Mouse (Mus musculus) liver, embryonic 13.5 days (tissue): ENCODE measurements around the gene Gm21981. TPM values are rescaled to one million over a fixed set of nuclear protein-coding genes. Genes with fewer than 3 reads are reported as not detected.

Source experiments
- ATAC-seq: fragments of 200-750 bp; cut with Nextera tagmentation; 2 replicates; pipeline ENCODE4 v1.8.0; 2017; ENCODE audit warnings: low read depth, mild to moderate bottlenecking, moderate number of reproducible peaks, moderate library complexity
- DNase-seq: peaks from one replicate; pipeline ENCODE4 v3.0.0; 2022
- H3K27ac ChIP-seq: fragments of 300-500 bp; sonication (generic); 2 replicates; pipeline ENCODE4 v1.5.1; 2015; ENCODE audit warnings: moderate library complexity, mild to moderate bottlenecking, inconsistent platforms
- H3K27me3 ChIP-seq: fragments of 300-500 bp; sonication (generic); 2 replicates; pipeline ENCODE4 v1.6.1; 2015; ENCODE audit warnings: mild to moderate bottlenecking, inconsistent platforms
- H3K36me3 ChIP-seq: fragments of 300-500 bp; sonication (generic); 2 replicates; pipeline ENCODE4 v1.6.1; 2015; ENCODE audit warnings: mild to moderate bottlenecking, inconsistent platforms
- H3K4me1 ChIP-seq: fragments of 300-500 bp; sonication (generic); replicated peaks from 2 replicates; pipeline ENCODE4 v1.6.1; 2015; ENCODE audit warnings: inconsistent platforms
- H3K4me2 ChIP-seq: fragments of 300-500 bp; sonication (generic); 2 replicates; pipeline ENCODE4 v1.6.1; 2015; ENCODE audit warnings: inconsistent platforms, mild to moderate bottlenecking, moderate library complexity
- H3K4me3 ChIP-seq: fragments of 300-500 bp; sonication (generic); replicated peaks from 2 replicates; pipeline ENCODE4 v1.5.1; 2015; ENCODE audit warnings: mild to moderate bottlenecking, inconsistent platforms
- H3K9ac ChIP-seq: fragments of 300-500 bp; sonication (generic); 2 replicates; pipeline ENCODE4 v1.6.1; 2015; ENCODE audit warnings: mild to moderate bottlenecking, inconsistent platforms
- H3K9me3 ChIP-seq: fragments of 300-500 bp; sonication (generic); replicated peaks from 2 replicates; pipeline ENCODE4 v1.6.1; 2016; ENCODE audit warnings: inconsistent platforms
- WGBS: fragments of 180-500 bp; shearing (Covaris S2); methylation state at CpG from one replicate; pipeline ENCODE4 v1.1.7; 2015; ENCODE audit not compliant: insufficient replicate concordance; 5-methylcytosine and 5-hydroxymethylcytosine counted together
- polyA plus RNA-seq: library from polyadenylated mRNA; unstranded; fragments of >200 nt; fragmentation: Nextera tagmentation; extraction: Ambion mirVana; gene quantifications from 2 replicates; pipeline ENCODE4 v1.2.1, GENCODE M21; 2015

Gm21981 gene
- polyA plus RNA-seq, 1 experiment from 2014 or later: 0.06 TPM

GRCm38 (mm10) chr17:47688344-47688607 is 6.0 kb downstream of the Gm21981 start, which contains the start of gene Tomm6:
TSS of gene Tomm6 (minus strand) at chr17:47688386.
- Histone ChIP-seq H3K4me1 (peaks cover 39% of the 10 kb centered on the region), H3K27me3 (peaks cover 24% of the 10 kb centered on the region), H3K36me3 (peaks cover 30% of the 10 kb centered on the region), H3K27ac (peak within 1 kb of the TSS; percentile 69), H3K9me3 (no peaks in the 10 kb centered on the region), H3K4me2 (peak within 1 kb of the TSS; percentile 98), H3K4me3 (peak within 1 kb of the TSS; percentile 72), H3K9ac (peak within 1 kb of the TSS; percentile 80)
- ATAC-seq: no peak
- DNase-seq: no peak
- WGBS: 0% methylated on average over 9 of the region's 9 CpGs

- WGBS: under 1% methylated on average over 70 of the region's 70 CpGs
- DNase-seq (peak; percentile 90), ATAC-seq (peak; percentile 82)
- H3K4me1 ChIP-seq: peaks cover 43% of the 10 kb centered on the region
- H3K4me2 ChIP-seq: peak overlapping the region; percentile 98
- H3K36me3 ChIP-seq: peaks cover 35% of the 10 kb centered on the region
- H3K27ac ChIP-seq: peak overlapping the region; percentile 69
- no peaks in the 10 kb centered on the region for H3K9me3 ChIP-seq
- peak overlapping the region; percentile 72 for H3K4me3 ChIP-seq
- H3K9ac ChIP-seq: peak overlapping the region; percentile 80
- peaks cover 20% of the 10 kb centered on the region for H3K27me3 ChIP-seq
Measured at GRCm38 (mm10) chr17:47687409-47688343, 6.6 kb downstream of the Gm21981 start.

GRCm38 (mm10) chr17:47682836-47683235 is 11.4 kb downstream of the Gm21981 start:
- peaks cover 77% of the 10 kb centered on the region for H3K36me3 ChIP-seq
- no peak overlapping the region for H3K4me2 ChIP-seq
- H3K27me3 ChIP-seq: no peaks in the 10 kb centered on the region
- H3K4me1 ChIP-seq: peaks cover 27% of the 10 kb centered on the region
- no peak for ATAC-seq
- H3K4me3 ChIP-seq: no peak overlapping the region
- H3K9ac ChIP-seq: no peak overlapping the region
- DNase-seq: no peak
- no peak overlapping the region for H3K27ac ChIP-seq
- H3K9me3 ChIP-seq: no peaks in the 10 kb centered on the region
- WGBS: 54% methylated on average over 4 of the region's 4 CpGs

- DNase-seq (no peak), ATAC-seq (no peak)
- Histone ChIP-seq H3K4me1 (peaks cover 7% of the 10 kb centered on the region), H3K4me3 (no peak overlapping the region), H3K9ac (no peak overlapping the region), H3K27ac (no peak overlapping the region), H3K4me2 (no peak overlapping the region), H3K9me3 (no peaks in the 10 kb centered on the region), H3K27me3 (no peaks in the 10 kb centered on the region), H3K36me3 (peaks cover 77% of the 10 kb centered on the region)
- WGBS: 79% methylated on average over 5 of the region's 5 CpGs
Measured at GRCm38 (mm10) chr17:47678702-47679101, 15.6 kb downstream of the Gm21981 start.

- Histone ChIP-seq H3K27me3 (peaks cover 3% of the 10 kb centered on the region), H3K4me2 (no peak overlapping the region), H3K4me3 (no peak overlapping the region), H3K4me1 (peaks cover 7% of the 10 kb centered on the region), H3K27ac (no peak overlapping the region), H3K9me3 (no peaks in the 10 kb centered on the region), H3K9ac (no peak overlapping the region), H3K36me3 (peaks cover 74% of the 10 kb centered on the region)
- 86% methylated on average over 5 of the region's 5 CpGs for WGBS
- ATAC-seq: no peak
- DNase-seq: no peak
Measured at GRCm38 (mm10) chr17:47678238-47678637, 16.0 kb downstream of the Gm21981 start.

- H3K4me1 ChIP-seq: peaks cover 13% of the 10 kb centered on the region
- no peaks in the 10 kb centered on the region for H3K9me3 ChIP-seq
- H3K4me3 ChIP-seq: no peak overlapping the region
- H3K4me2 ChIP-seq: no peak overlapping the region
- H3K9ac ChIP-seq: no peak overlapping the region
- H3K36me3 ChIP-seq: peaks cover 71% of the 10 kb centered on the region
- no peak for DNase-seq
- ATAC-seq: no peak
- H3K27ac ChIP-seq: no peak overlapping the region
- WGBS: 22% methylated on average over 9 of the region's 9 CpGs
- peaks cover 18% of the 10 kb centered on the region for H3K27me3 ChIP-seq
Measured at GRCm38 (mm10) chr17:47676581-47676980, 17.7 kb downstream of the Gm21981 start.

GRCm38 (mm10) chr17:47672311-47673111 is 21.7 kb downstream of the Gm21981 start:
- peaks cover 13% of the 10 kb centered on the region for H3K4me1 ChIP-seq
- H3K4me3 ChIP-seq: peak overlapping the region; percentile 51
- no peaks in the 10 kb centered on the region for H3K9me3 ChIP-seq
- H3K9ac ChIP-seq: peak overlapping the region; percentile 45; the same call in 1 of the 2 replicates
- WGBS: 11% methylated on average over 68 of the region's 68 CpGs
- no peak overlapping the region for H3K27ac ChIP-seq
- peak overlapping the region; percentile 71 for H3K4me2 ChIP-seq
- ATAC-seq (0 out of 2 replicates have a peak, but pooled peaks have one; percentile 23), DNase-seq (no peak)
- peaks cover 36% of the 10 kb centered on the region for H3K27me3 ChIP-seq
- peaks cover 38% of the 10 kb centered on the region for H3K36me3 ChIP-seq

GRCm38 (mm10) chr17:47671988-47672310 is 22.3 kb downstream of the Gm21981 start:
- Histone ChIP-seq H3K4me3 (peak overlapping the region; percentile 51), H3K4me1 (peaks cover 13% of the 10 kb centered on the region), H3K4me2 (peak overlapping the region; percentile 71), H3K27ac (no peak overlapping the region), H3K36me3 (peaks cover 35% of the 10 kb centered on the region), H3K9ac (no peak overlapping the region), H3K27me3 (peaks cover 36% of the 10 kb centered on the region), H3K9me3 (no peaks in the 10 kb centered on the region)
- 33% methylated on average over 14 of the region's 14 CpGs for WGBS
- ATAC-seq (no peak), DNase-seq (no peak)

- Histone ChIP-seq H3K4me3 (no peak overlapping the region), H3K27ac (no peak overlapping the region), H3K9me3 (no peaks in the 10 kb centered on the region), H3K4me1 (peaks cover 22% of the 10 kb centered on the region), H3K9ac (no peak overlapping the region), H3K27me3 (peaks cover 36% of the 10 kb centered on the region), H3K36me3 (peaks cover 12% of the 10 kb centered on the region), H3K4me2 (no peak overlapping the region)
- ATAC-seq (no peak), DNase-seq (no peak)
- 77% methylated on average over 4 of the region's 4 CpGs for WGBS
Measured at GRCm38 (mm10) chr17:47669166-47669565, 25.1 kb downstream of the Gm21981 start.

GRCm38 (mm10) chr17:47664474-47664873 is 29.8 kb downstream of the Gm21981 start:
- no peak overlapping the region for H3K4me3 ChIP-seq
- DNase-seq: no peak
- H3K4me2 ChIP-seq: no peak overlapping the region
- H3K4me1 ChIP-seq: 0 out of 2 replicates have a peak, but pooled peaks cover 10% of the 10 kb centered on the region
- H3K27me3 ChIP-seq: no peaks in the 10 kb centered on the region
- no peaks in the 10 kb centered on the region for H3K9me3 ChIP-seq
- ATAC-seq: no peak
- H3K36me3 ChIP-seq: peaks cover 4% of the 10 kb centered on the region; the same call in 1 of the 2 replicates
- no peak overlapping the region for H3K27ac ChIP-seq
- no peak overlapping the region for H3K9ac ChIP-seq
- 65% methylated on average over 7 of the region's 7 CpGs for WGBS

- H3K9ac ChIP-seq: no peak overlapping the region
- no peaks in the 10 kb centered on the region for H3K9me3 ChIP-seq
- no peak for ATAC-seq
- H3K36me3 ChIP-seq: peaks cover 4% of the 10 kb centered on the region; the same call in 1 of the 2 replicates
- H3K4me3 ChIP-seq: no peak overlapping the region
- no peaks in the 10 kb centered on the region for H3K27me3 ChIP-seq
- no peak overlapping the region for H3K4me2 ChIP-seq
- H3K27ac ChIP-seq: no peak overlapping the region
- DNase-seq: no peak
- WGBS: 80% methylated on average over 9 of the region's 9 CpGs
- H3K4me1 ChIP-seq: 0 out of 2 replicates have a peak, but pooled peaks cover 16% of the 10 kb centered on the region
Measured at GRCm38 (mm10) chr17:47663009-47663713, 31.1 kb downstream of the Gm21981 start.
